Mouse (Mus musculus): Measurements from ENCODE around the gene Supt6. TPM values are rescaled to one million over a fixed set of nuclear protein-coding genes. Genes with fewer than 3 reads are reported as not detected.

Gene Supt6
- polyA plus RNA-seq, 2 experiments = 7.4 to 8.4 TPM

- Histone ChIP-seq H3K4me1 (replicated peaks; ENCODE audit: control insufficient read depth in 2 of 2, insufficient read depth in 2 of 2, low read length in 1 of 2) (peaks cover 12 to 16% of the 10 kb centered on the region in 2 experiments), H3K27ac (no peak overlapping the region)
- 71% methylated on average over 14 of the region's 14 CpGs for WGBS (ENCODE audit: insufficient replicate concordance)
Observed at GRCm38 (mm10) chr11:78161169-78161568, 84.6 kb downstream of the Supt6 start.

GRCm38 (mm10) chr11:78160675-78161074 is 85.1 kb downstream of the Supt6 start:
- H3K9ac ChIP-seq (replicated peaks) = no peak overlapping the region
- no peak overlapping the region for H3K4me3 ChIP-seq (ENCODE audit: insufficient read depth in 1 of 2, low read depth in 2 of 2, low read length in 2 of 2)
- no peak for TF ChIP-seq CTCF (IDR thresholded peaks at IDR 0.05; ENCODE audit: low read depth)
- 84% methylated on average over 3 of the region's 3 CpGs for WGBS (ENCODE audit: insufficient replicate concordance)
- no peak overlapping the region for H3K27ac ChIP-seq
- DNase-seq (ENCODE audit: low read depth in 3 of 3, low spot score in 3 of 3) (no peak), ATAC-seq (ENCODE audit: insufficient read depth) (no peak)
- H3K36me3 ChIP-seq (replicated peaks; ENCODE audit: control insufficient read depth, insufficient read depth, low read depth) = peaks cover 36% of the 10 kb centered on the region
- no peak overlapping the region for H3K4me2 ChIP-seq (ENCODE audit: low read depth)
- H3K9me3 ChIP-seq (ENCODE audit: control insufficient read depth, low read length) = no peaks in the 10 kb centered on the region
- H3K4me1 ChIP-seq (replicated peaks; ENCODE audit: control insufficient read depth in 2 of 2, insufficient read depth in 2 of 2, low read length in 1 of 2) = peaks cover 7 to 11% of the 10 kb centered on the region in 2 experiments
- H3K27me3 ChIP-seq (ENCODE audit: control insufficient read depth, insufficient read depth, low read length) = no peaks in the 10 kb centered on the region

More at GRCm38 (mm10) chr11:78161169-78161568, 84.6 kb downstream of the Supt6 start:
- H3K36me3 ChIP-seq (replicated peaks; ENCODE audit: control insufficient read depth, insufficient read depth, low read depth) = peaks cover 36% of the 10 kb centered on the region
- no peak overlapping the region for H3K4me2 ChIP-seq (ENCODE audit: low read depth)
- no peak overlapping the region for H3K9ac ChIP-seq (replicated peaks)
- ATAC-seq (ENCODE audit: insufficient read depth) (no peak), DNase-seq (ENCODE audit: low read depth in 3 of 3, low spot score in 3 of 3) (no peak)
- H3K27me3 ChIP-seq (ENCODE audit: control insufficient read depth, insufficient read depth, low read length) = no peaks in the 10 kb centered on the region
- no peak for TF ChIP-seq CTCF (IDR thresholded peaks at IDR 0.05; ENCODE audit: low read depth)
- no peaks in the 10 kb centered on the region for H3K9me3 ChIP-seq (ENCODE audit: control insufficient read depth, low read length)
- no peak overlapping the region for H3K4me3 ChIP-seq (ENCODE audit: insufficient read depth in 1 of 2, low read depth in 2 of 2, low read length in 2 of 2)

- Histone ChIP-seq H3K9ac (replicated peaks) (no peak overlapping the region), H3K4me1 (replicated peaks; ENCODE audit: control insufficient read depth in 2 of 2, insufficient read depth in 2 of 2, low read length in 1 of 2) (peaks cover 6 to 9% of the 10 kb centered on the region in 2 experiments), H3K4me3 (ENCODE audit: insufficient read depth in 1 of 2, low read depth in 2 of 2, low read length in 2 of 2) (no peak overlapping the region), H3K36me3 (replicated peaks; ENCODE audit: control insufficient read depth, insufficient read depth, low read depth) (peaks cover 36% of the 10 kb centered on the region), H3K9me3 (ENCODE audit: control insufficient read depth, low read length) (no peaks in the 10 kb centered on the region), H3K27ac (no peak overlapping the region), H3K27me3 (ENCODE audit: control insufficient read depth, insufficient read depth, low read length) (no peaks in the 10 kb centered on the region), H3K4me2 (ENCODE audit: low read depth) (no peak overlapping the region)
- ATAC-seq (ENCODE audit: insufficient read depth) = no peak
- DNase-seq (ENCODE audit: low read depth in 3 of 3, low spot score in 3 of 3) = no peak
- 86% methylated on average over 18 of the region's 18 CpGs for WGBS (ENCODE audit: insufficient replicate concordance)
- no peak for TF ChIP-seq EP300 (IDR thresholded peaks at IDR 0.05; ENCODE audit: low read depth)
- no peak for TF ChIP-seq CTCF (IDR thresholded peaks at IDR 0.05; ENCODE audit: low read depth)
Observed at GRCm38 (mm10) chr11:78160171-78160570, 85.6 kb downstream of the Supt6 start.

- H3K9me3 ChIP-seq (ENCODE audit: control insufficient read depth, low read length) = no peaks in the 10 kb centered on the region
- no peak for DNase-seq (ENCODE audit: low read depth in 3 of 3, low spot score in 3 of 3)
- no peak overlapping the region for H3K9ac ChIP-seq (replicated peaks)
- H3K27ac ChIP-seq = no peak overlapping the region
- peaks cover 36% of the 10 kb centered on the region for H3K36me3 ChIP-seq (replicated peaks; ENCODE audit: control insufficient read depth, insufficient read depth, low read depth)
- no peak overlapping the region for H3K4me2 ChIP-seq (ENCODE audit: low read depth)
- H3K27me3 ChIP-seq (ENCODE audit: control insufficient read depth, insufficient read depth, low read length) = no peaks in the 10 kb centered on the region
- WGBS (ENCODE audit: insufficient replicate concordance) = 87% methylated on average over 7 of the region's 7 CpGs
- TF ChIP-seq CTCF (IDR thresholded peaks at IDR 0.05; ENCODE audit: low read depth) = no peak
- TF ChIP-seq EP300 (IDR thresholded peaks at IDR 0.05; ENCODE audit: low read depth) = no peak
- H3K4me1 ChIP-seq (replicated peaks; ENCODE audit: control insufficient read depth in 2 of 2, insufficient read depth in 2 of 2, low read length in 1 of 2) = peaks cover 6 to 9% of the 10 kb centered on the region in 2 experiments
- ATAC-seq (ENCODE audit: insufficient read depth) = no peak
- H3K4me3 ChIP-seq (ENCODE audit: insufficient read depth in 1 of 2, low read depth in 2 of 2, low read length in 2 of 2) = no peak overlapping the region
Observed at GRCm38 (mm10) chr11:78159557-78159956, 86.2 kb downstream of the Supt6 start.

- H3K9me3 ChIP-seq (ENCODE audit: control insufficient read depth, low read length) = no peaks in the 10 kb centered on the region
- H3K9ac ChIP-seq (replicated peaks) = no peak overlapping the region
- peaks cover 36% of the 10 kb centered on the region for H3K36me3 ChIP-seq (replicated peaks; ENCODE audit: control insufficient read depth, insufficient read depth, low read depth)
- TF ChIP-seq CTCF (IDR thresholded peaks at IDR 0.05; ENCODE audit: low read depth) (peak; percentile 100), EP300 (IDR thresholded peaks at IDR 0.05; ENCODE audit: low read depth) (no peak)
- peaks cover 6 to 9% of the 10 kb centered on the region in 2 experiments for H3K4me1 ChIP-seq (replicated peaks; ENCODE audit: control insufficient read depth in 2 of 2, insufficient read depth in 2 of 2, low read length in 1 of 2)
- peak; percentile 72 for ATAC-seq (ENCODE audit: insufficient read depth)
- no peak overlapping the region for H3K4me2 ChIP-seq (ENCODE audit: low read depth)
- no peak overlapping the region for H3K27ac ChIP-seq
- H3K4me3 ChIP-seq (ENCODE audit: insufficient read depth in 1 of 2, low read depth in 2 of 2, low read length in 2 of 2) = no peak overlapping the region
- DNase-seq (ENCODE audit: low read depth in 3 of 3, low spot score in 3 of 3) = peak; percentile 81 to 83 (median 82)
- no peaks in the 10 kb centered on the region for H3K27me3 ChIP-seq (ENCODE audit: control insufficient read depth, insufficient read depth, low read length)
- WGBS (ENCODE audit: insufficient replicate concordance) = 14% methylated on average over 2 of the region's 2 CpGs
Observed at GRCm38 (mm10) chr11:78159096-78159495, 86.7 kb downstream of the Supt6 start.

Small RNA genes lying within 50 kb of the gene (microRNA-seq; reads per million reads assigned to microRNA genes)
- gene Mir7653 = 3.4 reads per million

Other genes with a start within 250 kb of the Supt6 start
- 8.6 and 9.4 TPM in 2 replicates for gene Dhrs13, start 213.7 kb downstream of the Supt6 start, polyA plus RNA-seq (2012; rRNA removed)
- gene Dhrs13, start 213.7 kb downstream of the Supt6 start, polyA plus RNA-seq (2014; fragmentation: Nextera tagmentation; extraction: Ambion mirVana) = 17.3 and 17.8 TPM in 2 replicates
- gene Flot2, start 208.1 kb downstream of the Supt6 start, polyA plus RNA-seq (2012; rRNA removed) = 17.9 and 18.3 TPM in 2 replicates
- gene Flot2, start 208.1 kb downstream of the Supt6 start, polyA plus RNA-seq (2014; fragmentation: Nextera tagmentation; extraction: Ambion mirVana) = 16.7 and 20.4 TPM in 2 replicates
- 9.8 and 10.2 TPM in 2 replicates for gene Eral1, start 165.6 kb downstream of the Supt6 start, polyA plus RNA-seq (2012; rRNA removed)
- 14.9 and 16.6 TPM in 2 replicates for gene Eral1, start 165.6 kb downstream of the Supt6 start, polyA plus RNA-seq (2014; fragmentation: Nextera tagmentation; extraction: Ambion mirVana)
- 2.5 and 3.1 TPM in 2 replicates for gene Fam222b, start 151.3 kb downstream of the Supt6 start, polyA plus RNA-seq (2012; rRNA removed)
- gene Fam222b, start 151.3 kb downstream of the Supt6 start, polyA plus RNA-seq (2014; fragmentation: Nextera tagmentation; extraction: Ambion mirVana) = 3.8 and 4.1 TPM in 2 replicates
- 35.1 and 39.9 TPM in 2 replicates for gene Traf4, start 80.4 kb downstream of the Supt6 start, polyA plus RNA-seq (2012; rRNA removed)
- 17.1 and 18.0 TPM in 2 replicates for gene Traf4, start 80.4 kb downstream of the Supt6 start, polyA plus RNA-seq (2014; fragmentation: Nextera tagmentation; extraction: Ambion mirVana)
- gene Nek8, start 69.3 kb downstream of the Supt6 start, polyA plus RNA-seq (2012; rRNA removed) = 9.8 and 10.6 TPM in 2 replicates
- 7.4 and 7.8 TPM in 2 replicates for gene Nek8, start 69.3 kb downstream of the Supt6 start, polyA plus RNA-seq (2014; fragmentation: Nextera tagmentation; extraction: Ambion mirVana)
- gene Tlcd1, start 69.3 kb downstream of the Supt6 start, polyA plus RNA-seq (2012; rRNA removed) = 47.4 and 69.6 TPM in 2 replicates
- gene Tlcd1, start 69.3 kb downstream of the Supt6 start, polyA plus RNA-seq (2014; fragmentation: Nextera tagmentation; extraction: Ambion mirVana) = 44.9 and 50.5 TPM in 2 replicates
- gene Rpl23a, start 62.4 kb downstream of the Supt6 start, polyA plus RNA-seq (2012; rRNA removed) = 628 and 1,347 TPM in 2 replicates
- gene Rpl23a, start 62.4 kb downstream of the Supt6 start, polyA plus RNA-seq (2014; fragmentation: Nextera tagmentation; extraction: Ambion mirVana) = 1,087 and 1,100 TPM in 2 replicates
- 7.1 and 7.7 TPM in 2 replicates for gene Rab34, start 57.6 kb downstream of the Supt6 start, polyA plus RNA-seq (2012; rRNA removed)
- gene Rab34, start 57.6 kb downstream of the Supt6 start, polyA plus RNA-seq (2014; fragmentation: Nextera tagmentation; extraction: Ambion mirVana) = 11.3 and 12.4 TPM in 2 replicates
- 0.08 and 0.16 TPM in 2 replicates for gene Proca1, start 52.6 kb downstream of the Supt6 start, polyA plus RNA-seq (2012; rRNA removed)
- gene Proca1, start 52.6 kb downstream of the Supt6 start, polyA plus RNA-seq (2014; fragmentation: Nextera tagmentation; extraction: Ambion mirVana) = 0.23 TPM in 1 of 2 replicates, not detected in the other
- 31.6 and 34.3 TPM in 2 replicates for gene Sdf2, start 241 bp downstream of the Supt6 start, polyA plus RNA-seq (2012; rRNA removed)
- 30.7 and 30.8 TPM in 2 replicates for gene Sdf2, start 241 bp downstream of the Supt6 start, polyA plus RNA-seq (2014; fragmentation: Nextera tagmentation; extraction: Ambion mirVana)
- gene 2610507B11Rik, start 15.8 kb upstream of the Supt6 start, polyA plus RNA-seq (2012; rRNA removed) = 17.3 and 20.5 TPM in 2 replicates
- gene 2610507B11Rik, start 15.8 kb upstream of the Supt6 start, polyA plus RNA-seq (2014; fragmentation: Nextera tagmentation; extraction: Ambion mirVana) = 26.5 and 32.8 TPM in 2 replicates
- gene BC030499, start 44.9 kb upstream of the Supt6 start, polyA plus RNA-seq (2012; rRNA removed) = 0.17 and 0.25 TPM in 2 replicates
- gene BC030499, start 44.9 kb upstream of the Supt6 start, polyA plus RNA-seq (2014; fragmentation: Nextera tagmentation; extraction: Ambion mirVana) = 0.06 TPM in 1 of 2 replicates, not detected in the other
- 27.8 and 39.7 TPM in 2 replicates for gene Spag5, start 55.5 kb upstream of the Supt6 start, polyA plus RNA-seq (2012; rRNA removed)
- 27.6 and 31.5 TPM in 2 replicates for gene Spag5, start 55.5 kb upstream of the Supt6 start, polyA plus RNA-seq (2014; fragmentation: Nextera tagmentation; extraction: Ambion mirVana)
- gene Aldoc, start 77.0 kb upstream of the Supt6 start, polyA plus RNA-seq (2012; rRNA removed) = 4.2 TPM in 2 replicates
- gene Aldoc, start 77.0 kb upstream of the Supt6 start, polyA plus RNA-seq (2014; fragmentation: Nextera tagmentation; extraction: Ambion mirVana) = 6.0 and 6.6 TPM in 2 replicates
- gene Pigs, start 82.4 kb upstream of the Supt6 start, polyA plus RNA-seq (2012; rRNA removed) = 19.6 and 22.0 TPM in 2 replicates
- 23.5 and 26.1 TPM in 2 replicates for gene Pigs, start 82.4 kb upstream of the Supt6 start, polyA plus RNA-seq (2014; fragmentation: Nextera tagmentation; extraction: Ambion mirVana)
- gene Unc119, start 97.5 kb upstream of the Supt6 start, polyA plus RNA-seq (2012; rRNA removed) = 33.5 and 40.3 TPM in 2 replicates
- 20.9 and 25.2 TPM in 2 replicates for gene Unc119, start 97.5 kb upstream of the Supt6 start, polyA plus RNA-seq (2014; fragmentation: Nextera tagmentation; extraction: Ambion mirVana)
- not detected in 2 replicates for gene Foxn1, start 140.6 kb upstream of the Supt6 start, polyA plus RNA-seq (2012; rRNA removed)
- not detected in 2 replicates for gene Foxn1, start 140.6 kb upstream of the Supt6 start, polyA plus RNA-seq (2014; fragmentation: Nextera tagmentation; extraction: Ambion mirVana)
- 0.02 TPM in 2 replicates for gene Slc13a2, start 176.2 kb upstream of the Supt6 start, polyA plus RNA-seq (2012; rRNA removed)
- not detected in 2 replicates for gene Slc13a2, start 176.2 kb upstream of the Supt6 start, polyA plus RNA-seq (2014; fragmentation: Nextera tagmentation; extraction: Ambion mirVana)
- gene Slc46a1, start 219.7 kb upstream of the Supt6 start, polyA plus RNA-seq (2012; rRNA removed) = 3.7 and 4.9 TPM in 2 replicates
- gene Slc46a1, start 219.7 kb upstream of the Supt6 start, polyA plus RNA-seq (2014; fragmentation: Nextera tagmentation; extraction: Ambion mirVana) = 5.0 and 5.8 TPM in 2 replicates

Data from liver, embryonic 14.5 days (tissue).